Mouse (Mus musculus) midbrain, postnatal 0 days (tissue): ENCODE measurements around the gene Cbx2. TPM values are rescaled to one million over a fixed set of nuclear protein-coding genes. Genes with fewer than 3 reads are reported as not detected.
A peak's percentile ranks its signal among the peaks of the same experiment; 100 is the strongest.

Experiments
- ATAC-seq: fragments of 200-750 bp; cut with Nextera tagmentation; 2 replicates; pipeline ENCODE4 v1.8.0; 2017; ENCODE audit warnings: moderate number of reproducible peaks, mild to moderate bottlenecking, moderate TSS enrichment, moderate library complexity; ENCODE audit not compliant: low FRiP score
- DNase-seq: peaks from one replicate; pipeline ENCODE4 v3.0.0-alpha.2; 2015; ENCODE audit warnings: low spot score
- H3K27ac ChIP-seq: fragments of 300-500 bp; sonication (generic); 2 replicates; pipeline ENCODE4 v1.5.1; 2014; ENCODE audit warnings: low read depth, mild to moderate bottlenecking, low read length, mixed read lengths
- H3K27me3 ChIP-seq: fragments of 300-500 bp; sonication (generic); 2 replicates; pipeline ENCODE4 v1.6.1; 2014; ENCODE audit warnings: low read length, control low read depth, mixed read lengths; ENCODE audit not compliant: insufficient read depth
- H3K36me3 ChIP-seq: fragments of 300-500 bp; sonication (generic); 2 replicates; pipeline ENCODE4 v1.6.1; 2014; ENCODE audit warnings: low read length, control low read depth, mixed read lengths; ENCODE audit not compliant: insufficient read depth
- H3K4me1 ChIP-seq: fragments of 300-500 bp; sonication (generic); 2 replicates; pipeline ENCODE4 v1.6.1; 2014; ENCODE audit warnings: mild to moderate bottlenecking, control low read depth, antibody characterized with exemption, low read length, mixed read lengths; ENCODE audit not compliant: insufficient read depth
- H3K4me2 ChIP-seq: fragments of 300-500 bp; sonication (generic); 2 replicates; pipeline ENCODE4 v1.6.1; 2014; ENCODE audit warnings: low read depth, mild to moderate bottlenecking, low read length, mixed read lengths; ENCODE audit not compliant: poor library complexity, severe bottlenecking
- H3K4me3 ChIP-seq: fragments of 300-500 bp; sonication (generic); 2 replicates; pipeline ENCODE4 v1.5.1; 2014; ENCODE audit warnings: low read depth, mild to moderate bottlenecking, low read length, moderate library complexity
- H3K9ac ChIP-seq: fragments of 300-500 bp; sonication (generic); replicated peaks from 2 replicates; pipeline ENCODE4 v1.6.1; 2014; ENCODE audit warnings: mild to moderate bottlenecking, low read length, moderate library complexity, mixed read lengths; ENCODE audit not compliant: poor library complexity, severe bottlenecking
- H3K9me3 ChIP-seq: fragments of 300-500 bp; sonication (generic); 2 replicates; pipeline ENCODE4 v1.6.1; 2016; ENCODE audit warnings: low read length, control low read depth
- CTCF ChIP-seq: IDR thresholded peaks from 2 replicates; pipeline ENCODE4 v1.5.1; 2016; ENCODE audit warnings: antibody characterized with exemption, mild to moderate bottlenecking
- WGBS: fragments of 180-500 bp; shearing (Covaris S2); extraction: QIAGEN DNeasy Blood & Tissue Kit; methylation state at CpG from one replicate; pipeline ENCODE4 v1.1.7; 2014; 5-methylcytosine and 5-hydroxymethylcytosine counted together
- polyA plus RNA-seq: library from polyadenylated mRNA; unstranded; fragments of >200 nt; fragmentation: Nextera tagmentation; extraction: Ambion mirVana; gene quantifications from 2 replicates; pipeline ENCODE4 v1.2.1, GENCODE M21; 2015
- total RNA-seq: library from RNA; depleted of rRNA; stranded (reverse); fragments of >200 nt; gene quantifications from 2 replicates; pipeline ENCODE4 v1.2.3, GENCODE M21; 2014

The Cbx2 gene
- total and polyA plus RNA-seq, 2 experiments from 2014 or later: 6.7 to 10.6 TPM

GRCm38 (mm10) chr11:119037780-119038401 lies 15.1 kb downstream of the Cbx2 start:
- no peaks in the 10 kb centered on the region for H3K9me3 ChIP-seq
- peaks cover 8% of the 10 kb centered on the region for H3K36me3 ChIP-seq
- no peak for DNase-seq
- H3K4me2 ChIP-seq: peak overlapping the region; percentile 58
- no peak for ATAC-seq
- H3K9ac ChIP-seq: no peak overlapping the region
- peak; percentile 13; the same call in 1 of the 2 replicates for TF ChIP-seq CTCF
- H3K27ac ChIP-seq: no peak overlapping the region
- H3K27me3 ChIP-seq: peaks cover 26% of the 10 kb centered on the region
- WGBS: 41% methylated on average over 18 of the region's 18 CpGs
- peaks cover 21% of the 10 kb centered on the region; the same call in 1 of the 2 replicates for H3K4me1 ChIP-seq
- peak overlapping the region; percentile 32; the same call in 1 of the 2 replicates for H3K4me3 ChIP-seq

- ATAC-seq: no peak
- WGBS: 44% methylated on average over 22 of the region's 22 CpGs
- no peaks in the 10 kb centered on the region for H3K9me3 ChIP-seq
- H3K27ac ChIP-seq: no peak overlapping the region
- H3K27me3 ChIP-seq: peaks cover 35% of the 10 kb centered on the region
- H3K4me1 ChIP-seq: peaks cover 21% of the 10 kb centered on the region; the same call in 1 of the 2 replicates
- TF ChIP-seq CTCF: no peak
- H3K4me3 ChIP-seq: no peak overlapping the region
- no peak overlapping the region for H3K4me2 ChIP-seq
- H3K36me3 ChIP-seq: peaks cover 8% of the 10 kb centered on the region
- no peak overlapping the region for H3K9ac ChIP-seq
- DNase-seq: no peak
Measured at GRCm38 (mm10) chr11:119038744-119039484, 16.2 kb downstream of the Cbx2 start.

- H3K4me2 ChIP-seq: peak overlapping the region; percentile 96
- peaks cover 19% of the 10 kb centered on the region; the same call in 1 of the 2 replicates for H3K4me1 ChIP-seq
- peaks cover 45% of the 10 kb centered on the region for H3K27me3 ChIP-seq
- peaks cover 8% of the 10 kb centered on the region for H3K36me3 ChIP-seq
- no peaks in the 10 kb centered on the region for H3K9me3 ChIP-seq
- WGBS: 9% methylated on average over 21 of the region's 21 CpGs
- peak overlapping the region; percentile 81 for H3K4me3 ChIP-seq
- H3K9ac ChIP-seq: peak overlapping the region; percentile 88
- H3K27ac ChIP-seq: peak overlapping the region; percentile 85
- DNase-seq (no peak), ATAC-seq (no peak)
- no peak for TF ChIP-seq CTCF
Measured at GRCm38 (mm10) chr11:119039732-119040512, 17.2 kb downstream of the Cbx2 start.

GRCm38 (mm10) chr11:119040600-119041324 lies 18.0 kb downstream of the Cbx2 start, which contains the start of gene Cbx8:
Cbx8 (minus strand) TSS chr11:119040969.
- peak within 1 kb of the TSS; percentile 81 for H3K4me3 ChIP-seq
- H3K27ac ChIP-seq: peak within 1 kb of the TSS; percentile 85
- peak; percentile 100 for DNase-seq
- peaks cover 8% of the 10 kb centered on the region for H3K36me3 ChIP-seq
- peak within 1 kb of the TSS; percentile 88 for H3K9ac ChIP-seq
- under 1% methylated on average over 36 of the region's 63 CpGs for WGBS
- ATAC-seq: peak; percentile 92
- H3K4me1 ChIP-seq: peaks cover 12% of the 10 kb centered on the region; the same call in 1 of the 2 replicates
- H3K9me3 ChIP-seq: no peaks in the 10 kb centered on the region
- peak within 1 kb of the TSS; percentile 96 for H3K4me2 ChIP-seq
- TF ChIP-seq CTCF: peak; percentile 10; the same call in 1 of the 2 replicates
- peaks cover 47% of the 10 kb centered on the region for H3K27me3 ChIP-seq

GRCm38 (mm10) chr11:119041325-119041716 lies 18.6 kb downstream of the Cbx2 start:
- Histone ChIP-seq H3K4me3 (peak overlapping the region; percentile 81), H3K9ac (peak overlapping the region; percentile 85), H3K4me2 (peak overlapping the region; percentile 96), H3K36me3 (peaks cover 8% of the 10 kb centered on the region), H3K9me3 (no peaks in the 10 kb centered on the region), H3K27ac (peak overlapping the region; percentile 85), H3K27me3 (peaks cover 47% of the 10 kb centered on the region), H3K4me1 (0 out of 2 replicates have a peak, but pooled peaks cover 12% of the 10 kb centered on the region)
- peak; percentile 64 for ATAC-seq
- peak; percentile 72 for DNase-seq
- WGBS: 0% methylated on average over 29 of the region's 31 CpGs
- TF ChIP-seq CTCF: no peak
